Mouse (Mus musculus) liver, adult (tissue): ENCODE results near the gene Tnfrsf8.
A peak's percentile ranks its signal among the peaks of the same experiment; 100 is the strongest.

Source experiments
- GATA4 ChIP-seq: IDR thresholded peaks from 2 replicates; pipeline ENCODE4 v1.6.1; 2014; ENCODE audit warnings: mild to moderate bottlenecking, low read length; ENCODE audit not compliant: insufficient replicate concordance

Gene Tnfrsf8

DNA sequence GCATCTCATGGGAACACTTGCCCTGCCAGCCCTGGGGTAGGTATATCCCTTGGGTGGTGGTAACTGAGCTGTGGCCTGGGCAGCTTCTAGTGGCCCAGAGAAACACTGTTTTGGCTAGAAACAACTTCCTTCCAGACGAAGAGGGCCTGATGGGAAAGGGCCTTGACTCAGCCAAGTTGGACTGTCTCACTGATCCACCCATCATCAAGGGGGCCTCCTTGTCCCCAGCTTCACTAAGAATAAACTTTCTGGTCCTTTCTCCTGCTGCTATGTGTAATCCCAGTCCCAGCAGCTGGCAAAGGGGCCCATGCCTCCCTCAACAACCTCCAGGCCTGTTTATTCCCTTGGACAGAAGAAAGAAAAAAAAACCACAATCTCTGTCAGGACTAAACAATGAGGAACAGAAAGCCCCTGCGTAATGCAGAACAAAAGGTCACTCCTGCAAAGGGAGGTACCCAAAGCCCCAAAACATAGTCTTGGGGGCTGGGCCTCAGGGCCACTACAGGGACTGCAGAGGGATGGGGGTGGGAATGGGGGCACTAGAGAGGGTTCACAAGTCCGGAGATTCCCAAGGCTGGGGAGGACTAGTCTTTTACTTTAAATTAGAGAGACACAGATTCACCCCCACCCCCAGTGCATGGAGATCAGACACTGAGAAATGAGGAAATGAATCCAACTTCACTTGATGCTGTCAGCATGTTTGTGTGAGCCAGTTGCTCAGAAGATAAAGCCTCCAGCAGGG, 81.3 kb downstream of the Tnfrsf8 start:
- TF ChIP-seq GATA4 = no peak

DNA sequence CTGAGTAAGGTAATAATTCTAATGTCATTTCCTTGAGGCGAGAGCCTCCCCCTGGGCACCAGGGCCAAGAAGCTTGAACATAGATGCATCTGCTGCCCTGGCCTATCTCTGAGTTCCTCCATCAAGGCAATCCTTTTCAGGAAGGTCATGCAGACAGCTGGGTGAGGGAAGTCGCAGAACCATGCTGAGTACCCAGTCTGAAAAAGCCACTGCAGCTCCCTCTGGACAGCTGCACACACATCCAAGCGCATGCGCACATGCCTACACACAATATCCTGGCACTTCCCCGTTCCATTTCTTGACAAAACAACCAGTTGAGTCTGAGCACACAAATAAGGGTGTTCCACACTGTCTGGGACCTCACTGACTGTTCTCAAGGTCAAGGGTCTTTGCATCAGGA, 83.2 kb downstream of the Tnfrsf8 start:
- TF ChIP-seq GATA4 = no peak

DNA sequence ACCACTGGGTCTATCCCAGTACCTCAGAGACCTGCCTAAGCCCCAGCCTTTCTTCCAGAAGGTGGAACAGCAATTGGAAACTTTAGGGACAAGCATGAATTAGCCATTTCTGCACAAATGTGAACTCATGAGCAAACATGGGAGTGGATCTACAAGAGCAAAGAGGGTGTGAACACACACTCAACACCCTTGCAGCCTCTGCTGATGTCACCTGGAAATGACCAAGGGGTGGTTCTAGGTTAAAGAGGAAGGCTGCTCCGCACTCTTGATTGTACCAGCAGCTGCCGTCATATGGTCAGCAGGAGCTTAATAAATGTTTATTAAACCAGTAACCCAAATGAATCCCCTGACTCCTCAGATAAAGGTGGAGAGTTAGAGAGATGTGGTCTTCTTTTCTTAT, 84.3 kb downstream of the Tnfrsf8 start:
- no peak for TF ChIP-seq GATA4

DNA sequence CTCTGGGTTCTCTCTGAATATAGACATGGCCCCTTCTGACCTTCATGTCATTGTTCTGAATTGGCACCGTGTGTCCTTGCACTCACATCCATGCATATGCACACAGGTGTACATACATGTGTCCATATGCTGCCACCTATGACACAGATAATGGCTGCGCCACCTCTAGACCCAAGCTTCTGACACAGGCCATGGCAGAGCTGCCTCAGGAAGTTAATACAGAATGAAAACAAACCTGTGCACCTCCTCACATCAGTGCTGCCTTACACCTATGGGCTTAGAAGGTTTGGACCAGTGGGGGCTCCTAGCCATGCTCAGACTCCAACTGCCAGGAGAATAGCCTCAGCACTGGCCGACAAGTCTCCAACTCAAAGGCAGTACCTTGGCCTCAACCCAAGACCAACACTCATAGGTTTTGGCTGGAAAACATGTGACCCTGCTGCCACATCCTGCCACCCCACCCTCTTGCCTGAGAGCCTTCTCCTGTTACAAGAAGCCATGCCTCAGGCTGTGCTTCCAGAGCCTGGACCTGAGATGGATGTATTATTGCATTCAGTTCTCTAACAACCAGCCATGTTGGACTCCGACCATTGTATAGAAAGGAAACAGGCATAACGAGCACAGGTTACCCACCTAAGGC, 85.3 kb downstream of the Tnfrsf8 start:
- TF ChIP-seq GATA4 = no peak

DNA sequence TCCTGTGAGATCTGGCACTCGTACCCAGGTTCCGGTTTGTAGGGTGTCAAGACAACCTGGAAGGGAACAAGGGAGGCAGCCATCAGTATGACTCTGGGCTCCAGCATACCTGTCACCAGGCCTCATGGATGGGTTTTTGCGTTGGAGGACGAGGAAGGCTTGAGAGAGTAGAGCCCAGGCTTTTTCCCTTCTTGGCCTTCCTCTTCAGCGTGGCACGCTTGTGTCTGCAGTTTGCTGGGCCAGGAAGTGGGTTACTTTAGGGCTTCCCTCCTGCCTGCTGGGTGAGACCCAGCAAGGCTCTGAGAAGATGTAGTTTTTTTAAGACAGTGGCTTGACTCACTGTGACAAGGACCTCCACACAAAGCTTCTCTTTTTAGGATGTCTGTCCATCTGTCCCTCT, 85.9 kb downstream of the Tnfrsf8 start:
- no peak for TF ChIP-seq GATA4

DNA sequence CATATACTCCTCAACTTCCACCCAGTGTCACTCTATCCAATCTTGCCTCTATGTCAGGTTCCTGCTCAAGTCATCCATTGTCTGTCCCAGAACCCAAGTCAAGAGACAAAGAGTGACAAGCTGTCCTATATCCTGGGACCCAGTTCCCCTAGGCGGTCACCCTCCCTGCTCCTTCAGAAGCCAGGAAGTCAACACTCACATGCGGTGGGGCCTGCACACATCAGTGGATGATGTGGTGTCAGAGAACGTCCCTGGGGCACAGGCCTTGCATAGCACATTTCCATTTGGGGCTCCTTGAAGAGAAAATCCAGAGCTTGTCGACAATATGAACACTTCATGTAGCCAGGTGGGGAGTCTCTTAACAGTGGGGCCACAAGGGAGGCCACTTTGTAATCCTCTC, 90.4 kb downstream of the Tnfrsf8 start:
- TF ChIP-seq GATA4 = no peak

DNA sequence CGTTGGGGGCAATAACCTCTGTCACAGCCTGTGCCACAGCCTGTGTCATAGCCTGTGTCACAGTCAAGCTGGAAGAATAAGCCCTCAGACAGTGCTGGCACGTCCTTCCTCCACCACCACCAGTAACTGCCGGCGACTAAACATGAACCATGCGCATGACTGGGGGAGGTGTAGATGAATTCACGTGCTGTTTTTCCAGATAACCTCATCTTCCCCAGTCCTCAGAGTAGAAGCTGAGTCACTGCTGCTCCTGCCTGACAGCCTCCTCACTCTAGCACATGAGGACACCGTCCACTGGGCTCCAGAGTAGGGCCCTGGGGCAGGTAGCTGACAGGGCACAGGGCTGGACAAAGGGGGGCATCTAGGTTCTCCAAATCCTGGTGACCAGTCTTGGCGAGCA, 92.9 kb downstream of the Tnfrsf8 start:
- TF ChIP-seq GATA4 = no peak

DNA sequence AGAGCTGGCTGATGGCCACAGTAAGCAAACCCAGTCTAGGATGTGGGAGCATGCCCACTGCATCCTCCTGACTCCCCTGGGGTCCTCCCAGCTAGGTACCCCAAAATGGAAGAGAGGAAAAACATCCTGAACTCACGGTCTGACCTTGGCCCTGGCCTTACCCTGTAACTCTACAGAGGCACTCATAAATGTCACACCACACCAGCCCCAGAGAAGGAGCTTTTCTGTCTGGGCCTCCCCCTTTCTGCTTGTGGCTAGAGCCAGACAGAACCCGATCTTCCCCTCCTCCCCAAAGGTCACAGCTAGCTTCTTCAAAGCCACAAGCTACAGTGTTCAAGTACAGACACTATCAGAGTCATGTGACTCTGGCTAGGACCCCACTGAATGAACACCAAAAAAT, 93.6 kb downstream of the Tnfrsf8 start:
- TF ChIP-seq GATA4 = no peak

DNA sequence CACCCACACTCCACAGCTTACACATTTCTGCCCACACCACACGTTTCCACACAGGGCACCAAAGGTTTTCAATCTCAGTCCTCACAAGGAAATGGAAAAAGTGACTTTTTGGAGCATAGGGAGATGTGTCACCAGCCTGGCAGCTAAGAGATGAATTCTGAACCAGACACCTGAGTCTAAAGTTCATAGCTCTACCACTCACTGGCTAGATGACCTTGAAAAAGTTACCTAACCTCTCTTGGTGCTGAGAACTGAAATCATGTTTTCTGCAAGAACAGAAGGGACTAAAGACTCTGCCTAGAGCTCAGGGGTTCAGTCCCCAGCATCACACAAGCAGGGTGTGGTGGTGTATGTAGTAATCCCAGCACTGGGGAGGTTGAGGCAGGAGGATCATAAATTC, 95.0 kb downstream of the Tnfrsf8 start:
- no peak for TF ChIP-seq GATA4

DNA sequence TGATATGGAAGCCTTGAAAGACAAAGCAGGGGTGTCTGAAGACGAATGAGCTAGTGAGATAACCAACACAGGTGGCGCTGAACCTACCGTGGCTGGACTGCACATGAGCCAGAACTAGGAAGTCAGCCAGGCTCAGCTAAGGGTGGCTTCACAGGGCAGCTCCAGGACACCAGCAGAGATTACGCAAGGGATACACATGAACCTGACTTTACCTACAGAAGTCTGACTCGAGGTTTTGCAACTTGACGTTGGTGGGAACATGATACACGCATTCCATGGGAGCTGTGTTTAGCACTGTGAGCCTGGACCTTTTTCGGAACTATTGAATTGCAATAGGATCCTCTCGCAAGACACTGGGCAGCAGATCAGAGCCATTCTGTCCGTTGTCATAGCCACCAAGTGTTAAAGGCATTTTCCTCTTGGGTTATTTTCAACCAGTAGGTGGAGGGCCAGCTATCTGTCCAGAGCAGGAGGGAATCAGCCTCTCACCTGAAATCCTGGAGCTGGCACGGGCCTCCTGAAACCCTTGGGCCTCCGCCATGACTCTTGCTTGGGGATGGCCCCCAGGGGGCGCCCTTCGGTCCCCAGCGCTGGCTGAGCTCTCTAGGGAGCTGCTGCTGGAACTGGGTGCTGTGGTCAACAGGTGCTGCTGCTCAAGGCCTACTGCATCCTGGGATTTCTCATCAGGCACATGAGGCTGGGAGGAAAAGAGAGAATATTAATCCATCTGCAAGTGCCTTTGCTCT, 95.6 kb downstream of the Tnfrsf8 start:
- peak; percentile 22; the same call in 1 of the 2 replicates for TF ChIP-seq GATA4

DNA sequence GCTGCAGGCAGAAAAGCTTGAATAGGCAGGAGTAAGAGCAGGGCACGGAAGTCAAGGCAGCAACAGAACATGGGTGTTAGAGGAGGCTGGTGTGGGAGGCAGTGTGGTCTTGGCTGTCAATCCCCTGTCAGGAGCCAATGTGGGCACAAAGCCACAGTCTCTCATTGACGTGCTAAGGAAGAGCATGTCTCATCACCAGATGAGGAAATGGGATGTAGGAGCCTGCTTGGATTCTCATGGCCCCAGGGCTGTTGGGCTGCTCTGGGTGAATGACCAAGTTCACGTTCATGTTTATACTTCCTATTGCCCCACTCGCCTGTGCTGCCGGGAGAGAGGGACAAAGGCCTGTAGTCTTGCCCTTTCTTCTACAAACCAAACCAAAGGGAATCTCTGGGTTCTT, 97.1 kb downstream of the Tnfrsf8 start:
- TF ChIP-seq GATA4 = no peak
